Mouse (Mus musculus): ENCODE data around the gene Slc4a2. TPM values are rescaled to one million over a fixed set of nuclear protein-coding genes. Genes with fewer than 3 reads are reported as not detected.

The Slc4a2 gene
- polyA plus RNA-seq, 1 experiment from 2014 or later: 28.9 TPM

- ATAC-seq (no peak), DNase-seq (ENCODE audit: low spot score) (no peak)
- Histone ChIP-seq H3K27me3 (replicated peaks; ENCODE audit: insufficient read depth, low read length) (no peaks in the 10 kb centered on the region), H3K4me2 (replicated peaks; ENCODE audit: low read depth, low read length) (no peak overlapping the region), H3K4me3 (ENCODE audit: low read depth, low read length) (no peak overlapping the region), H3K4me1 (ENCODE audit: insufficient read depth, low read depth, low read length) (no peaks in the 10 kb centered on the region), H3K9me3 (ENCODE audit: low read length) (no peaks in the 10 kb centered on the region), H3K36me3 (ENCODE audit: insufficient read depth, low read length) (peaks cover 45% of the 10 kb centered on the region; the same call in 1 of the 2 replicates), H3K27ac (ENCODE audit: low read length) (no peak overlapping the region), H3K9ac (replicated peaks; ENCODE audit: low read depth) (no peak overlapping the region)
- TF ChIP-seq CTCF (IDR thresholded peaks at IDR 0.05): no peak; the same call in 1 of the 2 replicates
- TF ChIP-seq EP300 (IDR thresholded peaks at IDR 0.05): no peak
- 62% methylated on average over 22 of the region's 22 CpGs for WGBS
Observed at GRCm38 (mm10) chr5:24484963-24485362, 61.3 kb downstream of the Slc4a2 start.

GRCm38 (mm10) chr5:24486097-24486496, 62.5 kb downstream of the Slc4a2 start:
- Histone ChIP-seq H3K4me3 (ENCODE audit: low read depth, low read length) (no peak overlapping the region), H3K36me3 (ENCODE audit: insufficient read depth, low read length) (peaks cover 50% of the 10 kb centered on the region; the same call in 1 of the 2 replicates), H3K27me3 (replicated peaks; ENCODE audit: insufficient read depth, low read length) (no peaks in the 10 kb centered on the region), H3K9ac (replicated peaks; ENCODE audit: low read depth) (no peak overlapping the region), H3K27ac (ENCODE audit: low read length) (no peak overlapping the region), H3K9me3 (ENCODE audit: low read length) (no peaks in the 10 kb centered on the region), H3K4me1 (ENCODE audit: insufficient read depth, low read depth, low read length) (no peaks in the 10 kb centered on the region), H3K4me2 (replicated peaks; ENCODE audit: low read depth, low read length) (no peak overlapping the region)
- WGBS: 3% methylated on average over 8 of the region's 8 CpGs
- peak; percentile 92 for TF ChIP-seq CTCF (IDR thresholded peaks at IDR 0.05)
- TF ChIP-seq EP300 (IDR thresholded peaks at IDR 0.05): no peak
- peak; percentile 34 for ATAC-seq
- peak; percentile 90 for DNase-seq (ENCODE audit: low spot score)

- Histone ChIP-seq H3K9ac (replicated peaks; ENCODE audit: low read depth) (no peak overlapping the region), H3K27me3 (replicated peaks; ENCODE audit: insufficient read depth, low read length) (no peaks in the 10 kb centered on the region), H3K4me1 (ENCODE audit: insufficient read depth, low read depth, low read length) (no peaks in the 10 kb centered on the region), H3K36me3 (ENCODE audit: insufficient read depth, low read length) (peaks cover 57% of the 10 kb centered on the region; the same call in 1 of the 2 replicates), H3K27ac (ENCODE audit: low read length) (no peak overlapping the region), H3K4me2 (replicated peaks; ENCODE audit: low read depth, low read length) (no peak overlapping the region), H3K4me3 (ENCODE audit: low read depth, low read length) (no peak overlapping the region), H3K9me3 (ENCODE audit: low read length) (no peaks in the 10 kb centered on the region)
- DNase-seq (ENCODE audit: low spot score): no peak
- TF ChIP-seq EP300 (IDR thresholded peaks at IDR 0.05) (no peak), CTCF (IDR thresholded peaks at IDR 0.05) (no peak)
- no peak for ATAC-seq
- WGBS: 91% methylated on average over 5 of the region's 5 CpGs
Observed at GRCm38 (mm10) chr5:24486738-24487137, 63.1 kb downstream of the Slc4a2 start.

- Histone ChIP-seq H3K36me3 (ENCODE audit: insufficient read depth, low read length) (peaks cover 48% of the 10 kb centered on the region), H3K4me1 (ENCODE audit: insufficient read depth, low read depth, low read length) (no peaks in the 10 kb centered on the region), H3K9me3 (ENCODE audit: low read length) (no peaks in the 10 kb centered on the region), H3K4me2 (replicated peaks; ENCODE audit: low read depth, low read length) (no peak overlapping the region), H3K4me3 (ENCODE audit: low read depth, low read length) (no peak overlapping the region), H3K27me3 (replicated peaks; ENCODE audit: insufficient read depth, low read length) (no peaks in the 10 kb centered on the region), H3K9ac (replicated peaks; ENCODE audit: low read depth) (no peak overlapping the region), H3K27ac (ENCODE audit: low read length) (no peak overlapping the region)
- DNase-seq (ENCODE audit: low spot score): no peak
- WGBS: 86% methylated on average over 14 of the region's 14 CpGs
- TF ChIP-seq CTCF (IDR thresholded peaks at IDR 0.05) (no peak), EP300 (IDR thresholded peaks at IDR 0.05) (no peak)
- ATAC-seq: no peak
Observed at GRCm38 (mm10) chr5:24490413-24490920, 66.8 kb downstream of the Slc4a2 start.

Other genes starting within 250 kb of the Slc4a2 start
- gene Kcnh2, start 72.2 kb upstream of the Slc4a2 start, polyA plus RNA-seq (2015; fragmentation: Nextera tagmentation; extraction: Ambion mirVana): 5.0 and 5.8 TPM in 2 replicates
- gene Nos3, start 59.0 kb upstream of the Slc4a2 start, polyA plus RNA-seq (2015; fragmentation: Nextera tagmentation; extraction: Ambion mirVana): 20.3 and 26.5 TPM in 2 replicates
- 0.54 and 0.94 TPM in 2 replicates for gene Atg9b, start 31.7 kb upstream of the Slc4a2 start, polyA plus RNA-seq (2015; fragmentation: Nextera tagmentation; extraction: Ambion mirVana)
- gene Abcb8, start 30.2 kb upstream of the Slc4a2 start, polyA plus RNA-seq (2015; fragmentation: Nextera tagmentation; extraction: Ambion mirVana): 22.4 and 25.6 TPM in 2 replicates
- 0.07 and 0.29 TPM in 2 replicates for gene Asic3, start 10.4 kb upstream of the Slc4a2 start, polyA plus RNA-seq (2015; fragmentation: Nextera tagmentation; extraction: Ambion mirVana)
- gene Cdk5, start 307 bp upstream of the Slc4a2 start, polyA plus RNA-seq (2015; fragmentation: Nextera tagmentation; extraction: Ambion mirVana): 31.1 and 31.6 TPM in 2 replicates
- 58.4 and 65.1 TPM in 2 replicates for gene Fastk, start 21.4 kb downstream of the Slc4a2 start, polyA plus RNA-seq (2015; fragmentation: Nextera tagmentation; extraction: Ambion mirVana)
- 16.6 and 17.7 TPM in 2 replicates for gene Tmub1, start 24.0 kb downstream of the Slc4a2 start, polyA plus RNA-seq (2015; fragmentation: Nextera tagmentation; extraction: Ambion mirVana)
- gene Agap3, start 28.3 kb downstream of the Slc4a2 start, polyA plus RNA-seq (2015; fragmentation: Nextera tagmentation; extraction: Ambion mirVana): 44.7 and 51.2 TPM in 2 replicates
- 0.06 TPM in 1 of 2 replicates, not detected in the other for gene Gbx1, start 103.4 kb downstream of the Slc4a2 start, polyA plus RNA-seq (2015; fragmentation: Nextera tagmentation; extraction: Ambion mirVana)
- gene Asb10, start 117.1 kb downstream of the Slc4a2 start, polyA plus RNA-seq (2015; fragmentation: Nextera tagmentation; extraction: Ambion mirVana): 0.21 and 0.29 TPM in 2 replicates
- not detected in 2 replicates for gene 4931409K22Rik, start 133.0 kb downstream of the Slc4a2 start, polyA plus RNA-seq (2015; fragmentation: Nextera tagmentation; extraction: Ambion mirVana)
- 47.7 TPM in 2 replicates for gene Abcf2, start 153.6 kb downstream of the Slc4a2 start, polyA plus RNA-seq (2015; fragmentation: Nextera tagmentation; extraction: Ambion mirVana)
- gene Chpf2, start 162.9 kb downstream of the Slc4a2 start, polyA plus RNA-seq (2015; fragmentation: Nextera tagmentation; extraction: Ambion mirVana): 18.3 and 22.5 TPM in 2 replicates
- 8.0 and 12.1 TPM in 2 replicates for gene Smarcd3, start 200.6 kb downstream of the Slc4a2 start, polyA plus RNA-seq (2015; fragmentation: Nextera tagmentation; extraction: Ambion mirVana)